Mouse (Mus musculus) embryonic fibroblast, embryonic 13.5 days (primary cell): ENCODE results near the gene App. TPM values are rescaled to one million over a fixed set of nuclear protein-coding genes. Genes with fewer than 3 reads are reported as not detected.

Experiments used
- H3K27ac ChIP-seq: 2 replicates; pipeline ENCODE4 v1.5.1; 2012; ENCODE audit warnings: low read length, control low read depth, inconsistent platforms; ENCODE audit not compliant: insufficient read depth
- H3K4me1 ChIP-seq: 2 replicates; pipeline ENCODE4 v1.6.1; 2011; ENCODE audit warnings: low read length; ENCODE audit not compliant: control insufficient read depth, insufficient read depth
- H3K4me3 ChIP-seq: 2 replicates; pipeline ENCODE4 v1.5.1; 2011; ENCODE audit warnings: mild to moderate bottlenecking, control low read depth, low read length; ENCODE audit not compliant: insufficient read depth
- CTCF ChIP-seq: IDR thresholded peaks from 2 replicates; pipeline ENCODE4 v1.5.1; 2011; ENCODE audit warnings: mild to moderate bottlenecking, control low read depth, low read length, moderate library complexity, borderline replicate concordance; ENCODE audit not compliant: insufficient read depth
- POLR2A ChIP-seq: IDR thresholded peaks from 2 replicates; pipeline ENCODE4 v1.6.1; 2011; ENCODE audit warnings: low read depth, mild to moderate bottlenecking, control low read depth, low read length, moderate library complexity
- polyA plus RNA-seq: library from polyadenylated mRNA; stranded (reverse); fragments of >200 nt; gene quantifications from 2 replicates; pipeline ENCODE4 v1.2.4, GENCODE M21; 2011; ENCODE audit warnings: low read depth; ENCODE audit not compliant: missing spikeins, insufficient read length

App gene
- polyA plus RNA-seq, result 740 and 800 TPM in 2 replicates

DNA sequence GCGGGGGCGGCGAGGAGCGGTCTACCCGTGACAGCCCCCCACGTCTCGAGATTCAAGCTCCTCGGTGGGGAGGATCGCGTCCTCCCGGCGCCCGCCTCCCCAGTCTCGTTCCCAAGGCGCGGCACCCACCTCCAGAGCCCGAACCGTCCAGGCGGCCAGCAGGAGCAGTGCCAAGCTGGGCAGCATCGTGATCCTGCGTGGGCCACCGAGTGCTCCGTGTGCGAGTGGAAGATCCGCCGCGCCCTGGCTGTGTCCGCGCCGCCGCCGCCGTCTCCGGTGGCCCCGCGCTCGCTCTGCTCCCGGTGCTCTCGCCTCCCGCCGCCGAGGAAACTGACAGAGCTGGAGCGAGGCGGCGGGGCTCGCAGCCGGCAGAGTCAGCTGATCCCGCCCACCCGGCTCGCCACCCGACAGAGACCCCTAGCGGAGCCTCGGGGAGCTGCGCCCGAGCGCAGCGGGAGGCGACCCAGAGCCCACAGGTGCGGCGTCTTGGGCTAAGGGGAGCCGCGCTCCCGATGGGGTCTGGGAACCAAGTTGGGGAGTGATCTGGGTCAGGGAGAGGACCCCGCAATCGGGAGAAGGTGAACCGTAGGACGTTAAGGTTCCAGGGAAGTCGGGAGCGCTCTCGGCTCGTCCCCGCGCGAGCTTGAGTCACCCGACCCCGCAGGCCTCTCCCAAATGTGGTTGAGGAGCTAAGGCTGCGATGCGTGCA is at the start of gene App:
Gene App, minus strand, starts transcription at position 394 of the 709 bp plus-strand sequence.
- TF ChIP-seq POLR2A (peak; percentile 88), CTCF (no peak)

DNA sequence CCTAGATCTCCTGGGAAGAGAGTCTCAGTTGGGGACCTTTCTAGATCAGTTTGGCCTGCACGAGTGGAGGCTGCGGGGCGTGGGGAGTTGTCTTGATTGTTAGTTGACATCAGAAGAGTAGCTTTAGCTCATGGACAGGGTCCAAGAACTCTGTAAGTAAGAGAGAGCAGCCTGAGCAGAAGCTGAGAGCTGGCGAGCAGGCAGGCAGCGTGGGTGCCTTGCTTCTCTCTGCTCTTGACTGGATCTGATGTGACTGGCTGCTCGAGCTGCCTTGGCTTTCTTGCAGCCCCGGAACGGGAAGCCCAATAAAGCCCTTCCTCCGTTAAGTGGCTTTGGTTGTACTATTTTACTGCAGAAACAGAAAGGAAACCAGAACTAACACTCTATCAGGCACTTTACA is 42.3 kb upstream of the App start:
- no peak overlapping the region for H3K27ac ChIP-seq
- no peak overlapping the region for H3K4me3 ChIP-seq
- TF ChIP-seq CTCF, result no peak
- no peak for TF ChIP-seq POLR2A
- H3K4me1 ChIP-seq, result no peaks in the 10 kb centered on the region

More for the DNA sequence above, at the start of gene App:
- Histone ChIP-seq H3K4me1 (peaks cover 8% of the 10 kb centered on the region), H3K4me3 (peak within 1 kb of the TSS; percentile 85), H3K27ac (peak within 1 kb of the TSS; percentile 55)

DNA sequence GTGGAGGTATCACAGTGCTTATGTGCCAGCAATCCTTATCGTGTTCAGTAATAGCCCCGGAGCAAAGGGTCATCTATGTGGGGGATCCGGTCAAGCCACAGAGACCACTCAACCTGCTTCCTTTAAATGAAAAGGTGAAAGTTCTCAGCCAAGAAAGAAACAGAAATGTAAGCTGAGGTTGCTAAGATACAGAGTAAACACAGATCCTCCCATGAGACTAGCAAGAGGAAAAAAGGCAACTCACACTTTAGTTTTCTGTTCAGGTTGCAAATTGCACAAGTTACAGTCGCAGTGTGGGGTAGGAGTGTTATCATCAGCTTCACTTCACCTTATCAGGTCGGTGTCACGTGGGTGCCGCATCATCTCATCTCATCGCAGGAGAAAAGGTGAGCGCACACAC is 41.6 kb upstream of the App start:
- no peak overlapping the region for H3K4me3 ChIP-seq

DNA sequence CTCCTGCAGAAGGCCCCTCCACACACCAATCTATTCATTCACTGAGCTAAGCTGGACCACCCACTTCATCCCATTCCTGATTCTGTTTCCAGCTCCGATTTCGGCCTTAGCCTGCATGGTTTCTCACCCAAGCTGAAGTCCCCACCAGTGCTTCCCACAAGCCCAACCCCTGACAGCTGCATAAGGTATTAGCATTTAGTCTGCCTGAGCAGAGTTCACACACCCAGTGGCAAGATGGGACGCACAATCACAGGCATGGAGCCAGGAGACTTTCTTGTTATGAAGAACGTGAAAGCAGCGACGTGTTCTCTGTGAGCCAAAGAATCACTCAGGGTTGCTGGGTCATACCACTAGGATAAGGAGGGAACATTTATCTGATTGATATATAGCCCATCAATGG is 22.1 kb upstream of the App start:
- no peak overlapping the region for H3K27ac ChIP-seq
- H3K4me1 ChIP-seq, result no peaks in the 10 kb centered on the region
- TF ChIP-seq POLR2A (no peak), CTCF (no peak)
- H3K4me3 ChIP-seq, result no peak overlapping the region

More for the DNA sequence above, 41.6 kb upstream of the App start:
- TF ChIP-seq CTCF, result no peak
- TF ChIP-seq POLR2A, result no peak
- no peak overlapping the region for H3K27ac ChIP-seq
- no peaks in the 10 kb centered on the region for H3K4me1 ChIP-seq

DNA sequence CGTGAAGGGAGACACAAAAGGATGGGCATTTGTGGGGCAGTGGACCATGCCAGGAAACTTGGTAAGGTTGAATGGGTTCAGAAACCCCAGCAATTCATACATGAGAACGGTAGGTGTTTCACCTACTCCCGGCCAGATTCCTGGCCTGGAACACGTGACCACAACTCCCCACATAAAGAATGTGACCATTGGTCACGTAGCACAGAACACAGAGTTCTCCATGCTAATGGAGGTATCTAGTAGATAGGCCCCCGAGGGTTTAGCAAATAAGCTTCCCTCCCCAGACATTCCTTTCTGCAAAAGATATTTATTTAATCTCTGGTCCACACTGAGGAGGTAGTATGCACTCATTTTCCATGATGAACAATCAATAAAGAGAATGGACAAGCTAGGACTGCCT is 21.6 kb upstream of the App start:
- TF ChIP-seq POLR2A (no peak), CTCF (no peak)
- Histone ChIP-seq H3K4me3 (no peak overlapping the region), H3K27ac (no peak overlapping the region), H3K4me1 (no peaks in the 10 kb centered on the region)

DNA sequence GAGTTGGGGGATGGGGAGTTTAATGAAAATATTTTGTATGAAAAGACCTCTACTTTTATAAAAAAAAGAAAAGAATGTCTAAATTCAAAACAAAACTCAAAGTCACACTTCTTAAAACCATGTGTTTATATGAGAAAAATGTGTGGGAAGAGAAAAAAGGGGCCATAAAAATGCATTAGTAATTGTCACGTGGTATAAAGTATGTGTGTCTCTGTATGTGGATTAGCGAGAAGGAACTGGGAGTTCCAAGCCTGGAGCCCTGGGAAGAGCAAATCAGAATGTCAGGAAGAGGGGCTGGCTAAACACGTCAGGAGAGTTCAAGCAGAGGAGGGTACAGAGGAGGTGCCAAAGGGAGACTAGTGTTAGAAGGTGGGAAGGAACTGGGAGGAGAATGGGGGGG is 7.9 kb upstream of the App start:
- no peak overlapping the region for H3K27ac ChIP-seq
- H3K4me1 ChIP-seq, result no peaks in the 10 kb centered on the region
- H3K4me3 ChIP-seq, result no peak overlapping the region
- TF ChIP-seq POLR2A (no peak), CTCF (no peak)

DNA sequence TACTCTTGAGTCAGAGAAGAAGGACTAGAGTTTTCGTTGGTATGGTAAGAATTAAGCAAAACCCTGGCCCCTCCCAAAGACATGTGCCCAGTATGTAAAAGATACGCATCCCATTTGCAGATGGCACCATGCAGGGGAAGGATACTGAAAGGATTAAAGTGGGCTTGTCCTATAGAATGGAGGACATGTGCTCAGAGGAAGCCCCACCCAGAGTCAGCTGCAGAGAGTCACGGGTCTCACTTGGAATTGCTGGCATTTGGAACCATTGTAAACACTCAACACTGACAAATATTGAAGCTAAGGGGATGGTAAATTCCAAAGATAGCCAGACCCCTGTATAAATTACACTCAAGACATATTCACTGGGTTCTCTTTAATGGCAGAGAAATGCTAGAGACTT is 7.1 kb upstream of the App start:
- Histone ChIP-seq H3K27ac (peak overlapping the region; percentile 41), H3K4me3 (no peak overlapping the region), H3K4me1 (no peaks in the 10 kb centered on the region; the same call in 1 of the 2 replicates)
- TF ChIP-seq POLR2A (no peak), CTCF (no peak)

DNA sequence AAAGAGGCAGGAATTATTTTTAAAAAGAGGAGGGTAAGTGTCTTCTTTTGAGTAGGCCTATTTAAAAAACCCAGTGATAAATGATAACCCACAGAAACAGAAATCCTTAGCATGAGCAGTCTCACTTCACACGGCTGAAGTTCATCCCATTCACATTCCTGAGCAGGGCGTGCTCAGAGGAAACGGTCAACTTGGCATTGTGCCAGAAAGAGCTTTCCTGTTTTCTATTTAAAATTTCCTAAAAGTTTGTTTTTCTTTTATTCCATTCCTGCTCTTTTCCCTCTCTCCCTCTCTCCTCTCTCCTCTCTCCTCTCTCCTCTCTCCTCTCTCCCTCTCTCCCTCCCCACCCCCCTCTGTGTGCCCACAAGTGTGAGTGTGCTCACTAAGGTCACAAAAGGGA is 3.1 kb upstream of the App start:
- H3K27ac ChIP-seq, result no peak overlapping the region
- no peaks in the 10 kb centered on the region; the same call in 1 of the 2 replicates for H3K4me1 ChIP-seq
- no peak for TF ChIP-seq CTCF
- no peak for TF ChIP-seq POLR2A
- H3K4me3 ChIP-seq, result no peak overlapping the region

DNA sequence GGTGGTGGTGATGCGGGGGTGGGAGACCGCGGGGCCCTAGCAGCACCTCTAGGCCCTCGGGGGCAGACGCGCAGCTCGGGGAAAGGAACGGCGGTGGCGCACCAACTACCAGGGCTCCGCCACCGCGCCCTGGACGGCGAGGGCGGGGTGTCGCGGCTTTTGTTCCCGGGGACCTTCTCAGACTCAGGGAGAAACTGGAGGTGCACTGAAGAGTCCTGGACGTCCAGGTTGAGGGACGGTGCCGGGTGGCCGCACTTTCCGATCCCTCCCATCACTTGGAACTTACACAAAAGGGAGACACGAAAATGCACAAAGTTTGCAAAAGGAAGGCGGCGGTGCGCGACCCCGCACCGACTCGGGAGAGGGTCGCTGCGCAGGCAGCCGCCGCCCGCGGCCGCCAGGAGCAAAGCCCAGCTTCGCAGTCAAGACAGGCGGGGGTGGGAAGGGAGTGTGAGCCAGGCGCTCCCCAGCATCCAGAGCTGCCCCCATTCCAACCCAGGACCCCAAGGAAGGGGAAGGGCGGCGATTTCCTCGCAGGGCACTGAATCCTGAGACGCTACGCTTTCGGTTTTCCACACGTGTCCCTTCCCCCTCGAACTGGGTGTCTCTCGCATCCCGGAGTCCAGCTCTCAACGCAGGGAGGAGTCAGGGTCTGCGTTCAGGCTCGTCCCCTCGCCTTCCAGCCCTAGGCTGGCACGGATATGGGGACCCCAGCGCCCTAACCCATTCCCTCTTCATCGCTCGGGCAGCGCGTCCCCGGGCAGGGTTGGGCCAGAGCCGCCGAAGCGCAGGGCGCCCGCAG is 794 bp downstream of the App start:
- Histone ChIP-seq H3K27ac (peak overlapping the region; percentile 55), H3K4me3 (peak overlapping the region; percentile 85), H3K4me1 (peaks cover 9% of the 10 kb centered on the region)
- TF ChIP-seq POLR2A (0 out of 2 replicates have a peak, but pooled peaks have one; percentile 40), CTCF (no peak)
